Mouse (Mus musculus): ENCODE results near the gene C1qtnf6. TPM values are rescaled to one million over a fixed set of nuclear protein-coding genes. Genes with fewer than 3 reads are reported as not detected.

The C1qtnf6 gene
- polyA plus RNA-seq, 1 experiment from 2014 or later, result 23.9 TPM

GRCm38 (mm10) chr15:78559141-78559979 lies 28.1 kb upstream of the C1qtnf6 start:
- no peaks in the 10 kb centered on the region for H3K36me3 ChIP-seq
- ATAC-seq (ENCODE audit: insufficient read depth, low FRiP score, low read depth), result no peak
- H3K9ac ChIP-seq, result no peak overlapping the region
- H3K4me1 ChIP-seq, result no peaks in the 10 kb centered on the region
- H3K9me3 ChIP-seq, result no peaks in the 10 kb centered on the region
- no peak overlapping the region for H3K4me2 ChIP-seq
- H3K27ac ChIP-seq, result no peak overlapping the region
- no peaks in the 10 kb centered on the region for H3K27me3 ChIP-seq (replicated peaks)
- no peak overlapping the region for H3K4me3 ChIP-seq (replicated peaks)
- WGBS, result 54% methylated on average over 11 of the region's 11 CpGs

GRCm38 (mm10) chr15:78557693-78558535 lies 26.7 kb upstream of the C1qtnf6 start:
- Histone ChIP-seq H3K27me3 (replicated peaks) (no peaks in the 10 kb centered on the region), H3K36me3 (no peaks in the 10 kb centered on the region), H3K9me3 (no peaks in the 10 kb centered on the region), H3K4me3 (replicated peaks) (no peak overlapping the region), H3K4me2 (no peak overlapping the region), H3K4me1 (no peaks in the 10 kb centered on the region), H3K9ac (no peak overlapping the region), H3K27ac (no peak overlapping the region)
- ATAC-seq (ENCODE audit: insufficient read depth, low FRiP score, low read depth), result no peak
- 52% methylated on average over 10 of the region's 10 CpGs for WGBS

GRCm38 (mm10) chr15:78554545-78555313 lies 23.5 kb upstream of the C1qtnf6 start:
- no peak for ATAC-seq (ENCODE audit: insufficient read depth, low FRiP score, low read depth)
- Histone ChIP-seq H3K4me1 (no peaks in the 10 kb centered on the region), H3K9me3 (no peaks in the 10 kb centered on the region), H3K27ac (no peak overlapping the region), H3K4me2 (peak overlapping the region; percentile 29), H3K27me3 (replicated peaks) (no peaks in the 10 kb centered on the region), H3K4me3 (replicated peaks) (peak overlapping the region; percentile 19; the same call in 1 of the 2 replicates), H3K36me3 (no peaks in the 10 kb centered on the region), H3K9ac (no peak overlapping the region)
- WGBS, result 59% methylated on average over 25 of the region's 25 CpGs

GRCm38 (mm10) chr15:78549189-78549734 lies 18.0 kb upstream of the C1qtnf6 start:
- Histone ChIP-seq H3K4me1 (peaks cover 8% of the 10 kb centered on the region; the same call in 1 of the 2 replicates), H3K9ac (no peak overlapping the region), H3K9me3 (no peaks in the 10 kb centered on the region), H3K4me2 (no peak overlapping the region), H3K4me3 (replicated peaks) (no peak overlapping the region), H3K27me3 (replicated peaks) (no peaks in the 10 kb centered on the region), H3K36me3 (no peaks in the 10 kb centered on the region), H3K27ac (no peak overlapping the region)
- ATAC-seq (ENCODE audit: insufficient read depth, low FRiP score, low read depth), result no peak
- 72% methylated on average over 4 of the region's 4 CpGs for WGBS

- no peaks in the 10 kb centered on the region for H3K36me3 ChIP-seq
- WGBS, result 49% methylated on average over 8 of the region's 8 CpGs
- no peak overlapping the region for H3K4me2 ChIP-seq
- H3K4me3 ChIP-seq (replicated peaks), result no peak overlapping the region
- 0 out of 2 replicates have a peak, but pooled peaks cover under 1% of the 10 kb centered on the region for H3K27me3 ChIP-seq (replicated peaks)
- H3K4me1 ChIP-seq, result peaks cover 8% of the 10 kb centered on the region; the same call in 1 of the 2 replicates
- no peak overlapping the region for H3K9ac ChIP-seq
- no peak for ATAC-seq (ENCODE audit: insufficient read depth, low FRiP score, low read depth)
- H3K9me3 ChIP-seq, result no peaks in the 10 kb centered on the region
- no peak overlapping the region for H3K27ac ChIP-seq
Measured at GRCm38 (mm10) chr15:78548711-78549110, 17.5 kb upstream of the C1qtnf6 start.

GRCm38 (mm10) chr15:78548336-78548665 lies 17.1 kb upstream of the C1qtnf6 start:
- Histone ChIP-seq H3K4me3 (replicated peaks) (no peak overlapping the region), H3K27me3 (replicated peaks) (peaks cover 4% of the 10 kb centered on the region; the same call in 1 of the 2 replicates), H3K9ac (no peak overlapping the region), H3K9me3 (no peaks in the 10 kb centered on the region), H3K4me1 (peaks cover 8% of the 10 kb centered on the region; the same call in 1 of the 2 replicates), H3K27ac (no peak overlapping the region), H3K36me3 (no peaks in the 10 kb centered on the region), H3K4me2 (no peak overlapping the region)
- no peak for ATAC-seq (ENCODE audit: insufficient read depth, low FRiP score, low read depth)
- 25% methylated on average over 3 of the region's 3 CpGs for WGBS

- ATAC-seq (ENCODE audit: insufficient read depth, low FRiP score, low read depth), result no peak
- H3K4me3 ChIP-seq (replicated peaks), result no peak overlapping the region
- no peaks in the 10 kb centered on the region for H3K9me3 ChIP-seq
- H3K27me3 ChIP-seq (replicated peaks), result peaks cover 4% of the 10 kb centered on the region; the same call in 1 of the 2 replicates
- H3K9ac ChIP-seq, result no peak overlapping the region
- H3K4me1 ChIP-seq, result peaks cover 8% of the 10 kb centered on the region; the same call in 1 of the 2 replicates
- no peak overlapping the region for H3K27ac ChIP-seq
- no peak overlapping the region for H3K4me2 ChIP-seq
- H3K36me3 ChIP-seq, result no peaks in the 10 kb centered on the region
- WGBS, result 44% methylated on average over 5 of the region's 5 CpGs
Measured at GRCm38 (mm10) chr15:78547415-78548335, 16.5 kb upstream of the C1qtnf6 start.

- no peak overlapping the region for H3K4me2 ChIP-seq
- 72% methylated on average over 4 of the region's 4 CpGs for whole genome bisulfite sequencing
Measured at GRCm38 (mm10) chr15:78546060-78546459, 14.8 kb upstream of the C1qtnf6 start.

GRCm38 (mm10) chr15:78544561-78545001 lies 13.4 kb upstream of the C1qtnf6 start, which contains the start of gene Sstr3:
Gene Sstr3, minus strand, starts transcription at chr15:78544685.
- no peak within 1 kb of the TSS for H3K4me3 ChIP-seq (replicated peaks)
- H3K4me1 ChIP-seq, result peaks cover 11% of the 10 kb centered on the region; the same call in 1 of the 2 replicates
- H3K4me2 ChIP-seq, result no peak within 1 kb of the TSS
- H3K9ac ChIP-seq, result no peak within 1 kb of the TSS
- H3K9me3 ChIP-seq, result no peaks in the 10 kb centered on the region
- H3K27ac ChIP-seq, result no peak within 1 kb of the TSS
- WGBS, result 9% methylated on average over 14 of the region's 14 CpGs
- H3K27me3 ChIP-seq (replicated peaks), result peaks cover 4% of the 10 kb centered on the region; the same call in 1 of the 2 replicates
- no peaks in the 10 kb centered on the region for H3K36me3 ChIP-seq
- ATAC-seq (ENCODE audit: insufficient read depth, low FRiP score, low read depth), result no peak

More at GRCm38 (mm10) chr15:78546060-78546459, 14.8 kb upstream of the C1qtnf6 start:
- peaks cover 11% of the 10 kb centered on the region; the same call in 1 of the 2 replicates for H3K4me1 ChIP-seq
- no peaks in the 10 kb centered on the region for H3K36me3 ChIP-seq
- peaks cover 4% of the 10 kb centered on the region; the same call in 1 of the 2 replicates for H3K27me3 ChIP-seq (replicated peaks)
- no peak overlapping the region for H3K9ac ChIP-seq
- H3K9me3 ChIP-seq, result no peaks in the 10 kb centered on the region
- no peak overlapping the region for H3K4me3 ChIP-seq (replicated peaks)
- H3K27ac ChIP-seq, result no peak overlapping the region
- ATAC-seq (ENCODE audit: insufficient read depth, low FRiP score, low read depth), result no peak

- H3K9ac ChIP-seq, result no peak overlapping the region
- peaks cover 11% of the 10 kb centered on the region; the same call in 1 of the 2 replicates for H3K4me1 ChIP-seq
- WGBS, result 72% methylated on average over 15 of the region's 15 CpGs
- H3K36me3 ChIP-seq, result no peaks in the 10 kb centered on the region
- no peaks in the 10 kb centered on the region for H3K9me3 ChIP-seq
- H3K27me3 ChIP-seq (replicated peaks), result peaks cover 4% of the 10 kb centered on the region; the same call in 1 of the 2 replicates
- H3K27ac ChIP-seq, result no peak overlapping the region
- ATAC-seq (ENCODE audit: insufficient read depth, low FRiP score, low read depth), result no peak
- H3K4me3 ChIP-seq (replicated peaks), result no peak overlapping the region
- no peak overlapping the region for H3K4me2 ChIP-seq
Measured at GRCm38 (mm10) chr15:78544041-78544440, 12.8 kb upstream of the C1qtnf6 start.
